Mouse (Mus musculus): Measurements from ENCODE around the gene Rtp1. TPM values are rescaled to one million over a fixed set of nuclear protein-coding genes. Genes with fewer than 3 reads are reported as not detected.
A peak's percentile ranks its signal among the peaks of the same experiment; 100 is the strongest.

Rtp1 gene
- not detected in 2 replicates for polyA plus RNA-seq (2015; fragmentation: Nextera tagmentation; extraction: Ambion mirVana)

GRCm38 (mm10) chr16:23428647-23429319 lies at the start of gene Rtp1:
Gene Rtp1, plus strand, starts transcription at chr16:23429133.
- Histone ChIP-seq H3K9ac (no peak within 1 kb of the TSS), H3K4me2 (no peak within 1 kb of the TSS), H3K27ac (no peak within 1 kb of the TSS), H3K4me1 (replicated peaks) (no peaks in the 10 kb centered on the region), H3K27me3 (no peaks in the 10 kb centered on the region), H3K36me3 (no peaks in the 10 kb centered on the region), H3K9me3 (replicated peaks) (no peaks in the 10 kb centered on the region), H3K4me3 (no peak within 1 kb of the TSS)
- WGBS: 72% methylated on average over 7 of the region's 7 CpGs
- ATAC-seq (replicated peaks; ENCODE audit: insufficient number of reproducible peaks, insufficient read depth, low FRiP score, low read depth): no peak

GRCm38 (mm10) chr16:23379536-23380230 lies 49.2 kb upstream of the Rtp1 start:
- H3K4me3 ChIP-seq: no peak overlapping the region
- no peak for ATAC-seq (replicated peaks; ENCODE audit: insufficient number of reproducible peaks, insufficient read depth, low FRiP score, low read depth)

GRCm38 (mm10) chr16:23384304-23384703 lies 44.6 kb upstream of the Rtp1 start:
- H3K4me3 ChIP-seq: no peak overlapping the region
- no peak overlapping the region for H3K27ac ChIP-seq
- no peaks in the 10 kb centered on the region for H3K36me3 ChIP-seq
- ATAC-seq (replicated peaks; ENCODE audit: insufficient number of reproducible peaks, insufficient read depth, low FRiP score, low read depth): no peak
- no peaks in the 10 kb centered on the region for H3K4me1 ChIP-seq (replicated peaks)
- no peak overlapping the region for H3K4me2 ChIP-seq
- no peaks in the 10 kb centered on the region for H3K27me3 ChIP-seq
- 0 out of 2 replicates have a peak, but pooled peaks cover 3% of the 10 kb centered on the region for H3K9me3 ChIP-seq (replicated peaks)
- no peak overlapping the region for H3K9ac ChIP-seq

More at GRCm38 (mm10) chr16:23379536-23380230, 49.2 kb upstream of the Rtp1 start:
- WGBS: 76% methylated on average over 3 of the region's 3 CpGs
- Histone ChIP-seq H3K27me3 (no peaks in the 10 kb centered on the region), H3K9me3 (replicated peaks) (no peaks in the 10 kb centered on the region), H3K36me3 (no peaks in the 10 kb centered on the region), H3K9ac (no peak overlapping the region), H3K27ac (no peak overlapping the region), H3K4me1 (replicated peaks) (no peaks in the 10 kb centered on the region), H3K4me2 (no peak overlapping the region)

GRCm38 (mm10) chr16:23397931-23398330 lies 31.0 kb upstream of the Rtp1 start:
- Histone ChIP-seq H3K9me3 (replicated peaks) (no peaks in the 10 kb centered on the region), H3K4me3 (no peak overlapping the region), H3K36me3 (no peaks in the 10 kb centered on the region), H3K27me3 (no peaks in the 10 kb centered on the region), H3K4me1 (replicated peaks) (no peaks in the 10 kb centered on the region), H3K27ac (no peak overlapping the region), H3K4me2 (no peak overlapping the region), H3K9ac (no peak overlapping the region)
- WGBS: 85% methylated on average over 5 of the region's 5 CpGs
- no peak for ATAC-seq (replicated peaks; ENCODE audit: insufficient number of reproducible peaks, insufficient read depth, low FRiP score, low read depth)

GRCm38 (mm10) chr16:23401463-23401862 lies 27.5 kb upstream of the Rtp1 start:
- 25% methylated on average over 4 of the region's 4 CpGs for WGBS
- no peak for ATAC-seq (replicated peaks; ENCODE audit: insufficient number of reproducible peaks, insufficient read depth, low FRiP score, low read depth)
- H3K4me2 ChIP-seq: no peak overlapping the region
- no peak overlapping the region for H3K4me3 ChIP-seq
- no peaks in the 10 kb centered on the region for H3K9me3 ChIP-seq (replicated peaks)
- no peak overlapping the region for H3K9ac ChIP-seq
- H3K36me3 ChIP-seq: no peaks in the 10 kb centered on the region
- peaks cover 5% of the 10 kb centered on the region for H3K4me1 ChIP-seq (replicated peaks)
- H3K27me3 ChIP-seq: no peaks in the 10 kb centered on the region
- H3K27ac ChIP-seq: no peak overlapping the region

- ATAC-seq (replicated peaks; ENCODE audit: insufficient number of reproducible peaks, insufficient read depth, low FRiP score, low read depth): no peak
- H3K27ac ChIP-seq: no peak overlapping the region
These were observed 27.0 kb upstream of the Rtp1 start for GRCm38 (mm10) chr16:23401959-23402358.

GRCm38 (mm10) chr16:23403008-23403755 lies 25.8 kb upstream of the Rtp1 start:
- ATAC-seq (replicated peaks; ENCODE audit: insufficient number of reproducible peaks, insufficient read depth, low FRiP score, low read depth): no peak
- WGBS: 26% methylated on average over 8 of the region's 8 CpGs

More at GRCm38 (mm10) chr16:23401959-23402358, 27.0 kb upstream of the Rtp1 start:
- H3K4me2 ChIP-seq: no peak overlapping the region
- H3K4me1 ChIP-seq (replicated peaks): peaks cover 5% of the 10 kb centered on the region
- no peak overlapping the region for H3K9ac ChIP-seq
- 67% methylated on average over 3 of the region's 3 CpGs for WGBS
- no peak overlapping the region for H3K4me3 ChIP-seq
- H3K9me3 ChIP-seq (replicated peaks): no peaks in the 10 kb centered on the region
- H3K36me3 ChIP-seq: no peaks in the 10 kb centered on the region
- no peaks in the 10 kb centered on the region for H3K27me3 ChIP-seq

GRCm38 (mm10) chr16:23412930-23413329 lies 16.0 kb upstream of the Rtp1 start:
- Histone ChIP-seq H3K27ac (no peak overlapping the region), H3K4me2 (no peak overlapping the region), H3K4me3 (no peak overlapping the region), H3K36me3 (no peaks in the 10 kb centered on the region), H3K4me1 (replicated peaks) (peaks cover 9% of the 10 kb centered on the region; the same call in 1 of the 2 replicates), H3K27me3 (no peaks in the 10 kb centered on the region), H3K9me3 (replicated peaks) (no peaks in the 10 kb centered on the region), H3K9ac (no peak overlapping the region)
- WGBS: 74% methylated on average over 6 of the region's 6 CpGs
- no peak for ATAC-seq (replicated peaks; ENCODE audit: insufficient number of reproducible peaks, insufficient read depth, low FRiP score, low read depth)

More at GRCm38 (mm10) chr16:23403008-23403755, 25.8 kb upstream of the Rtp1 start:
- no peak overlapping the region for H3K27ac ChIP-seq
- peaks cover 5% of the 10 kb centered on the region for H3K4me1 ChIP-seq (replicated peaks)
- H3K36me3 ChIP-seq: no peaks in the 10 kb centered on the region
- no peak overlapping the region for H3K4me3 ChIP-seq
- H3K4me2 ChIP-seq: no peak overlapping the region
- H3K27me3 ChIP-seq: no peaks in the 10 kb centered on the region
- no peak overlapping the region for H3K9ac ChIP-seq
- H3K9me3 ChIP-seq (replicated peaks): no peaks in the 10 kb centered on the region

- peak overlapping the region; percentile 51 for H3K4me2 ChIP-seq
- H3K27me3 ChIP-seq: no peaks in the 10 kb centered on the region
- peak overlapping the region; percentile 28; the same call in 1 of the 2 replicates for H3K9ac ChIP-seq
- peak overlapping the region; percentile 26 for H3K4me3 ChIP-seq
- no peaks in the 10 kb centered on the region for H3K9me3 ChIP-seq (replicated peaks)
- ATAC-seq (replicated peaks; ENCODE audit: insufficient number of reproducible peaks, insufficient read depth, low FRiP score, low read depth): peak; percentile 75; the same call in 1 of the 2 replicates
- H3K27ac ChIP-seq: no peak overlapping the region
- H3K36me3 ChIP-seq: no peaks in the 10 kb centered on the region
- 25% methylated on average over 10 of the region's 10 CpGs for WGBS
- H3K4me1 ChIP-seq (replicated peaks): peaks cover 9% of the 10 kb centered on the region; the same call in 1 of the 2 replicates
These were observed 12.7 kb upstream of the Rtp1 start for GRCm38 (mm10) chr16:23416261-23416656.

GRCm38 (mm10) chr16:23416657-23417293 lies 12.2 kb upstream of the Rtp1 start:
- WGBS: 30% methylated on average over 9 of the region's 9 CpGs
- Histone ChIP-seq H3K4me3 (peak overlapping the region; percentile 26), H3K36me3 (no peaks in the 10 kb centered on the region), H3K9me3 (replicated peaks) (no peaks in the 10 kb centered on the region), H3K9ac (peak overlapping the region; percentile 28; the same call in 1 of the 2 replicates), H3K27ac (no peak overlapping the region), H3K4me1 (replicated peaks) (peaks cover 9% of the 10 kb centered on the region; the same call in 1 of the 2 replicates), H3K27me3 (no peaks in the 10 kb centered on the region), H3K4me2 (peak overlapping the region; percentile 51)
- no peak for ATAC-seq (replicated peaks; ENCODE audit: insufficient number of reproducible peaks, insufficient read depth, low FRiP score, low read depth)
